Mouse (Mus musculus) layer of hippocampus, postnatal 14 days (tissue): ENCODE results near the gene Glis2. TPM values are rescaled to one million over a fixed set of nuclear protein-coding genes. Genes with fewer than 3 reads are reported as not detected.

Experiments used
- DNase-seq, 2 experiments: peaks; one replicate each; pipeline ENCODE4 v3.0.0; 2021 to 2022; ENCODE audit warnings: low spot score in 2 of 2, mixed read lengths in 1 of 2
- total RNA-seq, 2 experiments: library from RNA; stranded (reverse); gene quantifications; 2 replicates each; pipeline ENCODE4 v1.2.3; 2021

The Glis2 gene
- total RNA-seq, 2 experiments from 2014 or later: 19.8 to 30.5 TPM

DNA sequence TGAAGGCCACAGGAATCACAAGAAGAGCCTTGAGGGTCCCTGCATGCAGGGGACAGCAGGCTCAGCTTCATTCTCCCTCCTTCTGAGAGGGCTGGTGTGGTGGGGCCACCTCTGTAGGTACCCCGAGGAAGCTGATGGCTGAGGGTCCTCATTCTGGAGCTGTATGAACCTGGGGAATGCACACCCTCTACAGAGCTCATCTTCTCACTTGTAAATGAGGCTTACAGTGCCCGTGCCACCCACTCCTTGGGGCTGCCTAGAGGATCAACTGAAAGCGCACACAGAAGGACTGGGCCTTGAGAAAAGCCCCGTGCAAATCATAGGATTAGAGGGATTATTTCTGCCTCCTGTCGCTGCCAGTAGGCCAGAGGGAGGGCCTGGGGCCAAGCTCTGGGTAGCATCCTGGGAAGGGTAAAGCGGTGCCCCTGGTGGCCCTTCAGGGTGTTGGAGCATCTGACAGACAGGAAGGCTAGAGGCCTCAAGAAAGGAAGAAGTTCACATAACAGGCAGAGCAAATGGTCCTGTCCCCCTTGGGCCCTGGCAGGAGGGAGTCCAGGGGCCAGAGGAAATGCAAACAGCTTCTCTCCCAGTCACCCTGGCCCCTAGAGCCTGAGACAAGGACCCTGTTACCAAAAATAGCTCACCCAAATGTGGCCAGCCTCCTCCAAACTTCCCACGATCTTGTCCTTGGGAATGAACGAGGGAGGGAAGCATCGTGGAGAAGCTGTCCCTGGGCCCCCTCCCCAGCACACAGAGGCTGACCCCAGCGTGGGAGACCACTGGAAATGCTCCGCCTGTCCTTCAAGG is 61.5 kb downstream of the Glis2 start:
- DNase-seq: no peak

DNA sequence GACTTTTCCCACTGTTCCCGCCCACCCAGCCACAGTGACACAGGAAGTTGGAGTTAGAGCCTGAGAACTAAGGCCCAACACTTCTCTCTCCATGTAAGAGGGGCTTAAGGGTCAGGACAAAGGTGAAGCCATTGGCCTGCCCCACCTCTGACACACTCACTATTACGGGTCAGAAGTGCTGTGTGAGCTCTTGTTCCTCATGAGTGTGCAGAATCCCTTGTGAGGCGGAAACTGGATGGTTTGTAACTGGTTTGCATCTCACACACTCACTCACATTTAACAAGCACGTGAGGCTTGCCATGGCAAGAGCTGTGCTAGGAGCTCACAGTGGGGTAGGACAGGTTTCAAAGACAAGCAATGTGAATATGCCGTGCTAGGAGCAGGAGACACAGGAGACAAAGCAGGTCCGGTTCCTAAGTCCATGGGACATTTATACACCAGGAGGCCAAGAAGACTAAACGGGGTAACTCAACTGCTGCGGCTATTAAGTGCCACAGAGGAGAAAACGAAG is 62.1 kb downstream of the Glis2 start:
- DNase-seq: no peak

DNA sequence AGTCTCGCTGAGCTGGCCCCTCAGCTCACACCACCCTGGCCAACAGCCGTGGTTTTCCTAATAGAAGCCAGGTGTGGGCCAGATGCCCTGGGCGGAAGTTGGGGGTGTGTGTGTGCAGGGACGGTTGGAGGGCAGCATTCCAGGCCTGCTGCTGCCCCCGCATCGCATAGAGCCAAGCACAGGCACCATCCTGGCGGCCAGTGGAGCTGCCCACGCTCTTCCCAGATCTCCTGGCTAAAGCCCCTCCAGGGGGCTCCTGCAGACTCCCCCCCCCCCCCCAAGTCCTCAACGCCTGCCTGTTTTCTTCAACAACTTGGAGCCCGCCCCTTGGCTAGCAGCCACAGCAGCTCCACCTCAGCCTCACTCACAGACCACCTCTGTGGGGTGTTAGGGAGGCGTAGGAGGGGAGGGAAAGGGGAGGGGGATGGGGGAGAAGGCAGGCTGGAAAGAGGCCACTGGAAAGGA is 64.3 kb downstream of the Glis2 start:
- no peak for DNase-seq

DNA sequence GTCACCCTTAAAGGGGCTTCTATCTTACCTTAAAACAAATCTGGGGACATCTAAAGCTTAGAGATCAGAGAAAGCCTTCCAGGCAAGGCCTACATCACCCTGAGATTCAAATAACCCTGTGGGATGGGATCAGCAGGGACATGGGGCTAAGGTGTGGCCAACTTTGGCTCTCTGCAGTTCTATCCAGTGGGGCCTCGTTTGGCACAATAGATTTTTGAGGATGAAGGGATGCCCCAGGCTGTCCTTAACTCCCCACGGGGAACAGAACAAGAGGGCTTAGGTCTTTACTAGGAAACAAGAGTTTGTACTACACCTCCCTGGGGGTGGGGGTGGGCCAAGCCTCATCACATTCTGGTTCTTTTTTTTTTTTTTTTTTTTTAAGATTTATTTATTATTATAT is 64.8 kb downstream of the Glis2 start:
- DNase-seq: no peak

DNA sequence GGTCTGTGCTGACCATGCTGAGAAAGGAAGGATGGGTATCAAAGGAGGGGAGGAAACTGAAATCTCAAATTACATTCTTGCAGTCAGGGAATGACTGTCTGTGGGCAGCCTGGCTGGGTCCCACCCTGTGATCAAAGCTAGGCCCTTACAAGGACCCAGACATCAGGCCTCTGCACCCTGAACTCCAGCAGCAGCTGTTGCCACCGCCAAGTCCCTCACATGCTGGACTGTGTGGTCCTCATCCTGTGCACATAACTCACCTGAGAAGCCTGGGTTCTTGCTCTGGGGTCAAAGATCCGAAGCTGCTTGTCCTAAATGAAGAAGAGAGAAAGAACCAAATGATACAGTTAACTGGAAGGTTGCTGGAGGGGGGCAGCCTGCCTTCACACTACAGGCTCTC is 67.1 kb downstream of the Glis2 start:
- no peak for DNase-seq

- DNase-seq: no peak
These were observed 69.3 kb downstream of the Glis2 start for GRCm38 (mm10) chr16:4663806-4664205.

DNA sequence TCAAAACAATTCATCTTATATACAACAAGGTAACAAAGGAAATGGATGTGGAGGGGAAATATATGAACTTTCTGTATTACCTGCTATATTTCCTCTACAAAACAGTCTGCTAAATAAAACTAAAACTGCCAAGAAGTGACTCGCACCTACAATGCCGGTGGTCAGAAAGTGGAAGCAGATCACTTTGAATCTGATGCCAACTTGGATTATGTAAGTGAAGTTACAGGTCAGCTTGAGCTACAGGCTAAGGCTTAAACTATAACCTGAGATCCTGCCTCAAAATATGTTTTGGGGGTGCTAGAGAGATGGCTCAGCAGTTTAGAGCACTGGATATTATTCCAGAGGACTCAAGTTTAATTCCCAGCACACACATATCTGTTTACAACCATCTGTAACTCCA is 71.2 kb downstream of the Glis2 start:
- DNase-seq: no peak

GRCm38 (mm10) chr16:4667190-4667808 is 72.8 kb downstream of the Glis2 start:
- peak; percentile 85 to 93 for DNase-seq

DNA sequence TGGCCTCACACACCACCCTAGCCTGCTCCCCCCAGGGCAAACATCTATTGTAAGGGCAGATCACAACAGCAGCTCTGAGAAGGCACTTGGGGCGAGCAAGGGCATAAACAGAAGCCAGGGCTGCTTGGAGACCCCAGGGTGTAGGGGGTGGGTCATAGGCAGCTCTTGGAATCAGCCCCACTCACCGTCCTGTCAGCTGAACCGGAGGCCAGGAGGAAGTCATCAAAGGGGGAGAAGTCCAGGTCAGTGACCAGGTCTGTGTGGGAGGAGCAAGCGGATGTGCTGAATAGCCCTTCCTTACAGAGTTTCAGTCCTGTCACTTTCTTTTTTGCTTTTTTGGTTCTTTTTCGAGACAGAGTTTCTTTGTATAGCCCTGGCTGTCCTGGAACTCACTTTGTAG is 75.8 kb downstream of the Glis2 start:
- DNase-seq: no peak

DNA sequence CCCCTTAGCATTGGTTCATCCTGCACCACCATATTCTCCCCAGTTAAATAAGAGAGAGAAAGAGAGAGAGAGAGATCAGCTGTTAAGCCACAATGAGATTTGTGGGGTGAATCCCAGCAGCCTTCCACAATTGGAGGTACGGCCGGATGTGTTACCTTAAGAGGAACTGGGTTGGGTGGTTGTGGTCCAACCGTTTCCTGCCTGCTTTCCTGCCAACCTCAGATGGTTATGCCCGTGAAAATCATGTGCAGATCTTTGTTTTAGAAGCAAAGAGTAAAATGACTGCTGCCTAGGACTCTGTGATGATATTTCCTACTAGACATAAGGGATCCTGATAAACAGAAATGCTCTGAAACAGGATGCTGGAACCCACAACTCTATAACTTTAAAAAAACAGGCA is 79.6 kb downstream of the Glis2 start:
- no peak for DNase-seq

Other genes with a start within 250 kb of the Glis2 start
- gene Adcy9, start 174.2 kb upstream of the Glis2 start, total RNA-seq: 10 to 100 TPM; 72.3 to 74.6 TPM
- gene Srl, start 52.9 kb upstream of the Glis2 start, total RNA-seq: 10 to 100 TPM; 24.0 to 24.2 TPM
- gene Tfap4, start 34.9 kb upstream of the Glis2 start, total RNA-seq: 1 to 10 TPM; 3.2 to 4.5 TPM
- 10 to 100 TPM; 69.5 to 80.1 TPM for gene Pam16, start 30.3 kb downstream of the Glis2 start, total RNA-seq
- gene Vasn, start 45.2 kb downstream of the Glis2 start, total RNA-seq: 1 to 10 TPM; 6.4 to 9.0 TPM
- 10 to 100 TPM; 61.0 to 66.2 TPM for gene Dnaja3, start 45.3 kb downstream of the Glis2 start, total RNA-seq
- gene Coro7, start 85.1 kb downstream of the Glis2 start, total RNA-seq: 10 to 100 TPM; 95.7 to 95.9 TPM
- gene Nmral1, start 124.6 kb downstream of the Glis2 start, total RNA-seq: 10 to 100 TPM; 11.7 to 11.9 TPM
- 10 to 100 TPM; 81.9 to 84.3 TPM for gene Hmox2, start 131.6 kb downstream of the Glis2 start, total RNA-seq
- gene Cdip1, start 195.6 kb downstream of the Glis2 start, total RNA-seq: 100 to 1,000 TPM; 188 to 191 TPM
- not detected for gene 4930562C15Rik, start 240.7 kb downstream of the Glis2 start, total RNA-seq